Mouse (Mus musculus) hindbrain, embryonic 15.5 days (tissue): Measurements from ENCODE around the gene Akr1cl. TPM values are rescaled to one million over a fixed set of nuclear protein-coding genes. Genes with fewer than 3 reads are reported as not detected.

Experiments used
- ATAC-seq: fragments of 200-750 bp; cut with Nextera tagmentation; 2 replicates; pipeline ENCODE4 v1.8.0; 2017; ENCODE audit warnings: low read depth, moderate number of reproducible peaks, moderate TSS enrichment; ENCODE audit not compliant: low FRiP score
- H3K27ac ChIP-seq: fragments of 300-500 bp; sonication (generic); replicated peaks from 2 replicates; pipeline ENCODE4 v1.5.1; 2015; ENCODE audit warnings: mild to moderate bottlenecking, inconsistent platforms
- H3K27me3 ChIP-seq: fragments of 300-500 bp; sonication (generic); 2 replicates; pipeline ENCODE4 v1.6.1; 2015; ENCODE audit warnings: control low read depth, inconsistent platforms
- H3K36me3 ChIP-seq: fragments of 300-500 bp; sonication (generic); 2 replicates; pipeline ENCODE4 v1.6.1; 2015; ENCODE audit warnings: control low read depth, inconsistent platforms
- H3K4me1 ChIP-seq: fragments of 300-500 bp; sonication (generic); replicated peaks from 2 replicates; pipeline ENCODE4 v1.6.1; 2015; ENCODE audit warnings: control low read depth, inconsistent platforms
- H3K4me2 ChIP-seq: fragments of 300-500 bp; sonication (generic); 2 replicates; pipeline ENCODE4 v1.6.1; 2015; ENCODE audit warnings: moderate library complexity, mild to moderate bottlenecking, inconsistent platforms
- H3K4me3 ChIP-seq: fragments of 300-500 bp; sonication (generic); 2 replicates; pipeline ENCODE4 v1.5.1; 2015; ENCODE audit warnings: mild to moderate bottlenecking, inconsistent platforms
- H3K9ac ChIP-seq: fragments of 300-500 bp; sonication (generic); 2 replicates; pipeline ENCODE4 v1.6.1; 2015; ENCODE audit warnings: inconsistent platforms
- H3K9me3 ChIP-seq: fragments of 300-500 bp; sonication (generic); 2 replicates; pipeline ENCODE4 v1.6.1; 2016; ENCODE audit warnings: control low read depth, inconsistent platforms
- WGBS: fragments of 180-500 bp; shearing (Covaris S2); methylation state at CpG from one replicate; pipeline ENCODE4 v1.1.7; 2015; 5-methylcytosine and 5-hydroxymethylcytosine counted together
- polyA plus RNA-seq: library from polyadenylated mRNA; unstranded; fragments of >200 nt; fragmentation: Nextera tagmentation; extraction: Ambion mirVana; gene quantifications from 2 replicates; pipeline ENCODE4 v1.2.1, GENCODE M21; 2015

Gene Akr1cl
- polyA plus RNA-seq, 1 experiment from 2014 or later: 0.18 TPM

- Histone ChIP-seq H3K36me3 (no peaks in the 10 kb centered on the region), H3K27ac (no peak overlapping the region), H3K4me1 (peaks cover 2% of the 10 kb centered on the region; the same call in 1 of the 2 replicates), H3K27me3 (no peaks in the 10 kb centered on the region), H3K4me2 (no peak overlapping the region), H3K9ac (no peak overlapping the region), H3K4me3 (no peak overlapping the region), H3K9me3 (no peaks in the 10 kb centered on the region)
- no peak for ATAC-seq
- 89% methylated on average over 3 of the region's 3 CpGs for WGBS
Measured at GRCm38 (mm10) chr1:64983247-64983646, 49.3 kb downstream of the Akr1cl start.

GRCm38 (mm10) chr1:64978321-64978799 lies 54.2 kb downstream of the Akr1cl start:
- H3K9me3 ChIP-seq: no peaks in the 10 kb centered on the region
- peak; percentile 84 for ATAC-seq
- no peak overlapping the region for H3K9ac ChIP-seq
- peaks cover 12% of the 10 kb centered on the region for H3K4me1 ChIP-seq
- no peaks in the 10 kb centered on the region for H3K36me3 ChIP-seq
- no peaks in the 10 kb centered on the region for H3K27me3 ChIP-seq
- H3K27ac ChIP-seq: no peak overlapping the region
- no peak overlapping the region for H3K4me3 ChIP-seq
- 47% methylated on average over 7 of the region's 7 CpGs for WGBS
- no peak overlapping the region for H3K4me2 ChIP-seq

DNA sequence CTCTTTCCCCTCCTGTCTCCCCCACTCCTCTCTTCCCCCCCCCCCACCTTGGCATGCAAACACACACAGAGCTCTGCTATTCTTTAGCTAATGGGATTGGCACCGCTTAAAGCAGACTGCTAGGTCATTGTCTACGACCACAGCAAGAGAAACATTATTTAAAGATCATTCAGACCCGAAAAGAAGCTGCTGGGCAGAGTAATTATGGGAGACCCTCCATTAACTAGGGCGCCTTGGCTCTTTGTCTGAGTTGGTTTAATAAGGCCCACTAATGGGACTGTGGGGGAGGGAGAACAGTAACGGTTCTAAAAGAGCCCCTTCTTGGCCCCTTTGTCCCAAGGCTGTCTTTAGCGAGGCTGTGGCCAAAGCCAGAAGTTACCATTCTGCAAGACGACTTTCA lies 57.2 kb downstream of the Akr1cl start:
- WGBS: 14% methylated on average over 7 of the region's 7 CpGs
- Histone ChIP-seq H3K27ac (no peak overlapping the region), H3K9me3 (no peaks in the 10 kb centered on the region), H3K4me2 (no peak overlapping the region), H3K9ac (no peak overlapping the region), H3K4me1 (peaks cover 12% of the 10 kb centered on the region), H3K27me3 (no peaks in the 10 kb centered on the region), H3K36me3 (no peaks in the 10 kb centered on the region), H3K4me3 (no peak overlapping the region)
- peak; percentile 38; the same call in 1 of the 2 replicates for ATAC-seq

DNA sequence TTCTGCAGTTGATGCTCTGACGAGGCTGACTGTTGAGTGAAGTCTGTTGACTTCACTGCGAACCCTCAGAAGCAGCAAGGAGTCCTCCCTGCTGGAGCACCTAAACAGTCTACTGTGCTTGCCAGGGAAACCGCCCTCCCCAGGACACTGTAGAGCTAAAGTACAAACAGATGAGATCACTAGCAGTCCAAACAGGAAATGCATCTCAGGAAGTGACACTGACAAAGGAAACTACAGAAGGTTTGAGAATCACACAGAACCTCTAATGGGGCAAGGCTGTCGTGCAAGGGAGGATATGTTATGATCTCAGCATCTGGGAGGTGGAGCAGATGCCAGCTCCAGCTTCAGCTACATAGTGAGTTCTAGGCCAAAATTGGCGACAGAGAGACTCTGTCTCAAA lies 61.9 kb downstream of the Akr1cl start:
- peaks cover 5% of the 10 kb centered on the region; the same call in 1 of the 2 replicates for H3K4me1 ChIP-seq
- ATAC-seq: no peak
- 79% methylated on average over 5 of the region's 5 CpGs for WGBS
- H3K9ac ChIP-seq: no peak overlapping the region
- H3K36me3 ChIP-seq: no peaks in the 10 kb centered on the region
- no peak overlapping the region for H3K4me3 ChIP-seq
- H3K27ac ChIP-seq: no peak overlapping the region
- no peak overlapping the region for H3K4me2 ChIP-seq
- H3K9me3 ChIP-seq: no peaks in the 10 kb centered on the region
- H3K27me3 ChIP-seq: no peaks in the 10 kb centered on the region

Other genes starting within 250 kb of the Akr1cl start
- gene Plekhm3, start 75.9 kb downstream of the Akr1cl start, polyA plus RNA-seq: 11.1 and 13.2 TPM in 2 replicates
- not detected in 2 replicates for gene Cryge, start 18.4 kb upstream of the Akr1cl start, polyA plus RNA-seq
- 0.34 TPM in 1 of 2 replicates, not detected in the other for gene Crygd, start 30.7 kb upstream of the Akr1cl start, polyA plus RNA-seq
- gene Crygc, start 40.9 kb upstream of the Akr1cl start, polyA plus RNA-seq: not detected in 2 replicates
- 0.43 and 0.54 TPM in 2 replicates for gene Crygb, start 49.5 kb upstream of the Akr1cl start, polyA plus RNA-seq
- 0.26 TPM in 1 of 2 replicates, not detected in the other for gene Cryga, start 70.6 kb upstream of the Akr1cl start, polyA plus RNA-seq
- not detected in 2 replicates for gene Gm28845, start 86.8 kb upstream of the Akr1cl start, polyA plus RNA-seq
- gene D630023F18Rik, start 90.5 kb upstream of the Akr1cl start, polyA plus RNA-seq: 2.0 and 2.4 TPM in 2 replicates
- gene Idh1, start 153.7 kb upstream of the Akr1cl start, polyA plus RNA-seq: 465 and 481 TPM in 2 replicates
- 10.9 and 11.5 TPM in 2 replicates for gene Pikfyve, start 153.9 kb upstream of the Akr1cl start, polyA plus RNA-seq
- gene Pth2r, start 249.3 kb upstream of the Akr1cl start, polyA plus RNA-seq: 2.5 and 2.6 TPM in 2 replicates